ENCODE assay signal across 29 mouse cellular contexts in genomic region chr3:96683496-96683895, GRCm38 (mm10). TPM values are rescaled to one million over a fixed set of nuclear protein-coding genes. Genes with fewer than 3 reads are reported as not detected.
"Had no signal": no experiment of that assay in that cellular context is flagged by ENCODE, and none has a peak within 500 bp of the region (broad histone marks: within the 10 kb centered on the region; RNA-seq: fewer than 3 reads in every experiment).

No protein-coding gene starts in this region.

- H3K4me1 ChIP-seq: intestine, embryonic 15.5 days had no signal

- H3K9me3 ChIP-seq: heart, embryonic 13.5 days; heart, embryonic 15.5 days; hindbrain, embryonic 10.5 days; hindbrain, embryonic 12.5 days; intestine, embryonic 15.5 days; limb, embryonic 12.5 days; limb, embryonic 15.5 days; liver, embryonic 13.5 days; liver, embryonic 15.5 days had no signal

- H3K27ac ChIP-seq: gastrocnemius, adult 2 months; heart, adult 2 months; heart, embryonic 13.5 days; heart, embryonic 15.5 days; hindbrain, embryonic 10.5 days; hindbrain, embryonic 12.5 days; hindbrain, embryonic 14.5 days; intestine, embryonic 15.5 days; layer of hippocampus, adult 2 months; limb, embryonic 12.5 days; limb, embryonic 15.5 days; liver, embryonic 13.5 days; liver, embryonic 15.5 days had no signal

- H3K4me3 ChIP-seq: gastrocnemius, adult 2 months; heart, adult 2 months; heart, embryonic 13.5 days; heart, embryonic 15.5 days; hindbrain, embryonic 10.5 days; hindbrain, embryonic 12.5 days; intestine, embryonic 15.5 days; layer of hippocampus, adult 2 months; limb, embryonic 12.5 days; limb, embryonic 15.5 days; liver, embryonic 13.5 days; liver, embryonic 15.5 days had no signal

- H3K4me2 ChIP-seq: heart, embryonic 11.5 days; heart, embryonic 13.5 days; heart, embryonic 15.5 days; hindbrain, embryonic 12.5 days; hindbrain, embryonic 14.5 days; intestine, embryonic 15.5 days; limb, embryonic 12.5 days; limb, embryonic 15.5 days; liver, embryonic 11.5 days; liver, embryonic 13.5 days; liver, embryonic 15.5 days had no signal

- H3K9ac ChIP-seq: heart, embryonic 15.5 days; hindbrain, embryonic 12.5 days; hindbrain, embryonic 14.5 days; intestine, embryonic 15.5 days; limb, embryonic 12.5 days; limb, embryonic 15.5 days; liver, embryonic 13.5 days; liver, embryonic 15.5 days; liver, postnatal 0 days had no signal

- DNase-seq: gastrocnemius, adult 2 months; gastrocnemius, postnatal 10 days; gastrocnemius, postnatal 25 days; heart, postnatal 14 days; heart, postnatal 4 days; kidney, adult 18-20 months; kidney, adult 8-10 months; kidney, postnatal 10 days; kidney, postnatal 25 days; kidney, postnatal 4 days; layer of hippocampus, postnatal 36 days; left cerebral cortex, postnatal 4 days; liver, embryonic 13.5 days; liver, postnatal 0 days had no signal

- H3K36me3 ChIP-seq: heart, embryonic 13.5 days; heart, embryonic 15.5 days; hindbrain, embryonic 10.5 days; hindbrain, embryonic 12.5 days; intestine, embryonic 15.5 days; limb, embryonic 12.5 days; limb, embryonic 15.5 days; liver, embryonic 13.5 days; liver, embryonic 15.5 days had no signal

RNA-seq across cellular contexts. Expression of gene Ankrd35, which starts 13.6 kb away (rescaled TPM):
- total RNA-seq: granulocyte monocyte progenitor cell, adult 5-6 weeks had no signal

RNA-seq across cellular contexts. Expression of gene Itga10, which starts 38.1 kb away (rescaled TPM):
- polyA plus RNA-seq: inflammation-experienced regulatory T-cells, adult 6 months had no signal
